25 mouse cellular contexts compared by ENCODE assay signal in genomic region chr6:48527901-48528300, GRCm38 (mm10). TPM values are rescaled to one million over a fixed set of nuclear protein-coding genes. Genes with fewer than 3 reads are reported as not detected.
"Had no signal": no experiment of that assay in that cellular context is flagged by ENCODE, and none has a peak within 500 bp of the region (broad histone marks: within the 10 kb centered on the region; RNA-seq: fewer than 3 reads in every experiment).

No protein-coding gene starts in this region.

- H3K27me3 ChIP-seq: embryonic facial prominence, embryonic 12.5 days; embryonic facial prominence, embryonic 13.5 days; embryonic facial prominence, embryonic 15.5 days; forebrain, embryonic 12.5 days; forebrain, embryonic 13.5 days; forebrain, embryonic 15.5 days had no signal

- H3K36me3 ChIP-seq: forebrain, embryonic 12.5 days had no signal

- DNase-seq: cerebellum, adult 9-11 months; cerebellum, postnatal 10 days; cerebellum, postnatal 14 days; cerebellum, postnatal 25 days; cerebellum, postnatal 36 days; embryo, embryonic 11 days; forebrain, postnatal 0 days; gastrocnemius, adult 2 months; gastrocnemius, postnatal 10 days; gastrocnemius, postnatal 14 days; gastrocnemius, postnatal 25 days; gastrocnemius, postnatal 36 days; heart, adult 18-20 months; heart, adult 2 months had no signal

- H3K27ac ChIP-seq: embryonic facial prominence, embryonic 10.5 days; embryonic facial prominence, embryonic 12.5 days; embryonic facial prominence, embryonic 13.5 days; embryonic facial prominence, embryonic 15.5 days; forebrain, embryonic 10.5 days; forebrain, embryonic 12.5 days; forebrain, embryonic 13.5 days; forebrain, embryonic 15.5 days; gastrocnemius, adult 2 months; heart, adult 2 months had no signal

- H3K9me3 ChIP-seq: embryonic facial prominence, embryonic 10.5 days; embryonic facial prominence, embryonic 12.5 days; embryonic facial prominence, embryonic 13.5 days; embryonic facial prominence, embryonic 15.5 days; forebrain, embryonic 10.5 days; forebrain, embryonic 12.5 days; forebrain, embryonic 13.5 days; forebrain, embryonic 15.5 days had no signal

- H3K4me3 ChIP-seq: embryonic facial prominence, embryonic 10.5 days; embryonic facial prominence, embryonic 12.5 days; embryonic facial prominence, embryonic 13.5 days; embryonic facial prominence, embryonic 15.5 days; erythroblast, embryonic 14.5 days; forebrain, embryonic 10.5 days; forebrain, embryonic 12.5 days; forebrain, embryonic 13.5 days; forebrain, embryonic 15.5 days; gastrocnemius, adult 2 months; heart, adult 2 months had no signal

- H3K4me1 ChIP-seq: embryonic facial prominence, embryonic 10.5 days; embryonic facial prominence, embryonic 12.5 days; embryonic facial prominence, embryonic 15.5 days; forebrain, embryonic 10.5 days; forebrain, embryonic 12.5 days; forebrain, embryonic 13.5 days; forebrain, embryonic 15.5 days had no signal

RNA-seq across cellular contexts. Expression of gene Atp6v0e2, which starts 9.5 kb away (rescaled TPM):
- total RNA-seq: granulocyte monocyte progenitor cell, adult 5-6 weeks had no signal
- polyA plus RNA-seq: erythroblast, embryonic 14.5 days had no signal

RNA-seq across cellular contexts. Expression of gene Rarres2, which starts 44.7 kb away (rescaled TPM):
- total RNA-seq: common myeloid progenitor, adult 5-6 weeks; granulocyte monocyte progenitor cell, adult 5-6 weeks had no signal
- polyA plus RNA-seq: erythroblast, embryonic 14.5 days had no signal
